Mouse (Mus musculus): ENCODE results near the gene Nox1.

The Nox1 gene

DNA sequence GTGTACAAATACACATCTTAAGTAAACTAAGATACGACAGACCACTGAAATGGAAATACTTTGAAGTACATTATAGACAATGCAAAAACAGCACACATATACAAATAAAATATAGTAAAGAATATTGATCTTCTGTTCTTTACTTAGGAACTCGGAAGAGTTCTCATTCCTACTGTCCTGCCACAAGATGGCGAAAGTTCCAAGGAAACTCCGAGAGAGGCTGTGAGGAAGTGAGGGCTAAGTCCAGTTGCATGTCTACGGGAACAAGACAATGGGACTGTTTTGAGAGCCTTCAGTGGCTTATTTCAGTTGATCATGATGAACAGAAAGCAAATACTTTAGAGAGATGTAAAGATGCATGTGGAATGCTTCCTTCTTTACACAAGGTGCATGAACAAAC is 89.5 kb downstream of the Nox1 start:
- peak; percentile 26 for DNase-seq (ENCODE audit: low read depth, low spot score)

DNA sequence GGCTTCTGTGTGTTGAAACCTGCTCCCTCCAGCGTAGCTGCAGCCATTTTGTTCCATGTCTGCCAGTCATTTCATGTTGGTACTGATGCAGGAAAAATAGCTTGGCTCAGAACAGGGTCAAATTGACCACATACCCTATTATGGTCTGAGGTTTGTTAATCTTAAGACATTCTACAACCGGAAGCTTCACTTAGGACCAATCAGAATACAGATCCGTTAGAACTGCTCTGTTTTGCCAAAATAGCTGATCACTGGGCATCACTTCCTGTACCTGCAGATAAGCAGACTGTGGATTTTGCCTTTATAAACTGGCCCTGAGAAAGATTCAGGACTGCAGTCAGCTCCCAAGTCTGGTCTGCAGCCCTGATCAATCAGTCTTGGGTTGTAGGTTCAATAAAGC is 93.2 kb downstream of the Nox1 start:
- DNase-seq (ENCODE audit: low read depth, low spot score), result no peak

DNA sequence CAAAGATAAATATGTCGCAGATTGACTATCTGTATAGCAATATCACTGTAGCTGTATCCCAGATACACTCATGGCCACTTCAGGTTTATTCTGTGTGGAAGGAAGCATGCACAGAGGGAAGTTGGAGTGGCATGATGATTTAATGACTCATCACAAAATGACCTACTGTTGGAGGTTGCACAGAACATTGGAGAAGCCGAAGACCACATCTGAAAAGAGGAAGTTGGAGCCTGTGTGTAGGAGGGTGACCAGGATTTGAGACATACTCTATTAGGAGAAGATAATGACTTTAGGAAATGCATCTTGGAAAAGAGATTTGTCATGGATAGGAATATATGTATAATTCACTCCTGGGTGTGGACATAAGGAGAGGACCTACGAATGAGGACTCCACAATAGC is 105.3 kb downstream of the Nox1 start:
- no peak for DNase-seq (ENCODE audit: low read depth, low spot score)

DNA sequence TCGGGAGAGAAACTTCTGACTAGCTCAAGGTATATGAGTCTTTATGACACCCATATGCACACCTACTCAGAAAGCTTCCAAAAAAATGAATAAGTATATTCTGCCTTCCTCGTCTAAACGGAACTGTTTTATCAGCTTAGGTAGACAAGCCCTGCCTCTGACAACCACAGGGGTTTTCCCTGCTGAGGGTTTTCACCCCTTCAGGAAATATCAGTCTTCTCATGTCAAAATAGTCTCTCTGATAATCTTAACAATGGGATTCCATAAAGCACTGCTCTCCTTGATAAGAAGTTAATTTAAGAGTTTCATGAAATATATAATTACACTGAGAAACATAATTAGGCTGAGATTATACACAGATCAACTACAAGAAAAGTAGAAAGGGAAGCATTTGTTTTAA is 110.0 kb downstream of the Nox1 start:
- DNase-seq (ENCODE audit: low read depth, low spot score), result no peak

DNA sequence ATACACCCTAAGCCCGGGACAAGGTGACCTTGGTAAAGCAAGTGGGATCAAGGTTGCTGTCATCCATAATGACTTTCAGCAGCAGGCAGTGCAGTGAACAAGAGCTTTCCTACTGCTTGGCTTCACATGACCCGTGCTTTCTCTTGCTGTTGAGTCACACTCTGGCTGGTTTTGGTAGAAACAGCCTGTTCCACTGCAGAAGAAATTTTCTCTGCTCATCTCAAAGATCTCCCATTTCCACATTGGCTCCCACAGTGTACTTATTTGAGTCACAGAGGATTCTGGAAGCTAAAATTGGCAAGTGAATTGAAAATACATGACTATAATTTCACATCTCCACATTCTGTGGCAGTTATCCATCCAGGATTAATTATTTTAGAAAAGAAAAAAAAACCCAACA is 119.1 kb downstream of the Nox1 start:
- DNase-seq (ENCODE audit: low read depth, low spot score), result no peak

DNA sequence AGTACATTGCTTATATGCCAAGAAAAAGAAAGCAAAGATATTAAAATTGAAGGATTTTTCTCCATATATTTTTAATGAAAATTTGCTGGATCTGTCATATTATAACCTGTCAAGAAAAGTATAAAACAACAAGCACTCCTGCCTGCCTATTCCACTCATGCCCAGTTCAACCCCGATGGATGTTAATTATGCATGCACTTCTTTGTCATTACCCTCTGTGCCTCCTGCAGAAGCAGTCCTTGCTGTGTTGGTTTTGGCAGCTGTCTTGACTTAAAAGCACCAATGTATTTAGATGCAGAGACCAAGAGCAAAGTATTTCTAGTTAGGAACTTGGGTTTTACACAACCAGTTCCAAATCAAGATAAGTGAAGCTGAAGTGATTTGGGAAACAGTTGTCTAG is 136.3 kb downstream of the Nox1 start:
- no peak for DNase-seq (ENCODE audit: low read depth, low spot score)

DNA sequence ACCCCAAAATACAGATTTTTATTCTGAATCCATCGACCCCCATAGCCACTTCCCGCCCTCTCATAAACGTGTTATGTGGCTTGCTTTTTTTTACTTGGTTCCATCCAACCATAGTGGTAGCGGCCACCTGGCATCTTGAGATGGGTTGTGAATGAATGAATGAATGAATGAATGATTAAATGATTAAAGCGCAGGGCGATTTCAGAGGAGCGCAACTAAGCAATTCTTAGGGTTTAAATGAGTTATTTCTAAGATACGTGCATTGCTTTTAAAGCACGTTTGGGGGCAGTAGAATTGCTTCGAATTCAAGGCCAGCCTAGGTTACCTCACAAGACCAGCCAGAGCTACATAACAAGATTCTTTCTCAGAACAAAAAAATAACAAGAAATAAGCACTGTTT is 162.0 kb downstream of the Nox1 start:
- DNase-seq (ENCODE audit: low read depth, low spot score), result peak; percentile 30

DNA sequence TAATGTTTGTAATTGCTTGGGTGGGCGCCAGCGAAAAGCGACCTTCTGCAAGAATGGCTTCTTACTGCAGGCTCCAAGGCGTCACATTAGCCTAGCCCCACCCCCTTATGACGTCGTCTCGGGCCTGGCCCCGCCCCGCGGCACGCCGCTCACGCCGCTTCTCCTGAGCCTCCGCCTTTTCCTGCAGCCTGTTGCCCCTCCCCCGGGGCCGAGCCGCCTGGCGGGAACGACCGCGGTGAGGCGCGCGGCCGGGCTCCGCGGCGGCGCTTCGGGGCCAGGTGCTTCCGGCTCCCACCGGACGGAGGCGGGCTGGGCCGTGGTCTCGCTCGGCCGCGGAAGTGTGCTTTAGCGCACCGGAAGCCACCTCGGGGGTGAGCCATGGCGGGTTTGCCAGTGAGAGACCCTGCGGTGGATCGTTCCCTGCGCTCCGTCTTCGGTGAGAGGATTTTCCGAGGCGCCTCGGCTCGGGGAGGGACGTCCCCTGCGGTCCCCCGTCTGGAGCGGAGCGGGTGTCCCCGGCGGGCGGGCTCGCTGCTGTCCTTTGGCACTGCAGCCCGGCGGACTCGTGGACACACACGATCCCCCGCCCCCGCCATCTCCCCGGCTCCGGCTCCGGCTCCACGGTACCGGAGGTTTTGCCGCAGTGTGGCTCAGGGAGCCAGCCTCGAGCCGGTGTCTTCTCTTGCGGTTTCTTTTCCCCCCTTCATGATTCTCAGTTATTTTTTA is 162.6 kb downstream of the Nox1 start, which contains the start of gene Cstf2:
Gene Cstf2, plus strand, starts transcription at position 201 of the 726 bp plus-strand sequence.
- peak; percentile 93 for DNase-seq (ENCODE audit: low read depth, low spot score)

DNA sequence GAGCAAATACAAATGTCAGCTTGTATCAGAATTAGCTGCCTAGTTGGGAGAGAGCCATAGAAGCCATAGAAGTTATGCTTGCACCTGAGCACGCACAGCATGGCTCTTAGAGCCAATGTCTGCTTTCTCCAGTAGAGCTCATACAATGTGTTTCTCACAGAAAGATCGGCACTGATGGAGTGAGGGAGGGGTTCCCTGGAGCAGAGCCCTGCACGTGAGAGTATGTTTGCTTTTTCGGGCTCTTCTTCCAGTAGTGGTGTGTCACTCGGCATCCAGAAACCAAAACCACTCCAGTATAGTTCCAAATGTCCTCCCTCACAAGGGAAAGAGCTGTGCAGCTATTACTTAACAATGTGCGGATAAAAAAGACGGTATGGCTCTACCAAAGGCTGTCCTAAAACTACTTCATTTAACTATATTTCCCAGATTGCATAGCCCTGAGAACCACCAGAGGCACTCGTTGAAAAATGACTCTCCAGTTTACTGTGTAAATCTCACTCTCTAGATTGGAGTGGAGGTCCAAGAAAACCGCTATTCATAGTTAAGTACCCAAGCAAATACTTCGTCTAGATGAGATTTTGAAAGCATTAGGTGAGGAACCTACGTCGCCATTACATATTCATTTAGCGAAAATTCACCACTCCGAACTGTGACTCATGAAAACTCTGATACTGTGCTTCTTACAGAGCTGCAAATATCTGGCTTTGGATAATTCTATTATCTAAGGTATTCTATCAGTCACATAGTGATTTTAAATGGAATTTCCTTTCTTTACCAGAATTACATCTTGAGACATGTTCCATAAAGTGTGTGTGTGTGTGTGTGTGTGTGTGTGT is 163.5 kb downstream of the Nox1 start:
- peak; percentile 4 for DNase-seq (ENCODE audit: low read depth, low spot score)

DNA sequence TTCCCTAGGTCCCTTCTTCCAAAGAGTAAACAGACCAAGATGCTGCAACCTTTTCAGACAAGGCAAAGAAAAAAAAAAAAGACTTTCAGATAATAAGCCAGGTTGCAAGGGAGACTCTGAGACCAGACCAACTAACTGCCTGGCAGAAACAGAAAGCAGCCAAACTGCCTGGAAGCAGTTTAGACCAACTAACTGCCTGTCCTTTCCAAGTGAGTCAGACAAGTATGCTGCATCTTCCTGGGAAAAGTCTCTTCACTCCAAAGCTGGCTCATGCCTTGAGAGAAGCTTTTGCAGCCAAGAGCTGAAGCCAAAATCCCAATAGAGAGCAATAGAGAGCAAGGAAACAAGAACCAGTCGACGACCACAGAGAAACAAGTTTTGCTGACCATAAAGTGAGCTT is 164.9 kb downstream of the Nox1 start:
- DNase-seq (ENCODE audit: low read depth, low spot score), result no peak

DNA sequence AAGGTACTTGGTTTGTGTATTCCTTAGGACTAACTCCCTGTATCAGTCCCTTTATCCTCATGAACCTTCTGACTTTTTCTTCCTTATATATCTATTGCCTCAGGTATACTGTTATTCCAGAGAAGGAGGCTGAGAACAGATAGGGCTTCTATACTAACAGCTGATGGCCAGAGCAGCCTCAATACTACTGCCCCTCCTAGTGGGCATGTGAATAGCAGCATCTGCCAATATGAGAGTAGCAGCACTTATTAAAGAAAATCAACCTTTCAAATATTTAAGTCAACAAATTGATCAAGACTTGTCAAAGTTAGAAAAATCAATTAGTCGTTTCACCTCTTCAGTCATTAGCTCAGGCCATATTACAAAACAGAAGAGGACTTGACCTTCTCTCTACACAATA is 172.8 kb downstream of the Nox1 start:
- DNase-seq (ENCODE audit: low read depth, low spot score), result no peak

Data from ZHBTc4 (cell line).